Mouse (Mus musculus) kidney, adult 2 months (tissue): ENCODE measurements around the gene Chml.

Experiments used
- CTCF ChIP-seq: fragments of 200-500 bp; conservative IDR thresholded peaks from 2 replicates; pipeline ENCODE4 v1.5.1; 2011; ENCODE audit warnings: low read depth, mild to moderate bottlenecking, control low read depth, low read length, moderate library complexity, mixed read lengths; ENCODE audit not compliant: insufficient read depth, insufficient read length
- POLR2A ChIP-seq: fragments of 200-500 bp; IDR thresholded peaks from one replicate; pipeline ENCODE4 v1.6.1; 2011; ENCODE audit warnings: low read depth, low read length, control low read depth

- no peak for TF ChIP-seq CTCF
- no peak for TF ChIP-seq POLR2A
Measured at GRCm38 (mm10) chr1:175659900-175660299, 32.8 kb downstream of the Chml start.
